Mouse (Mus musculus): Measurements from ENCODE around the gene Hmbs. TPM values are rescaled to one million over a fixed set of nuclear protein-coding genes. Genes with fewer than 3 reads are reported as not detected.
A peak's percentile ranks its signal among the peaks of the same experiment; 100 is the strongest.
"Not testable (repeated sequence)": the region's sequence is repeated elsewhere in the genome, so short reads cannot be mapped to it uniquely, and the experiment has no call there.

Gene Hmbs
- 71.4 and 73.7 TPM in 2 replicates for total RNA-seq (2017)

DNA sequence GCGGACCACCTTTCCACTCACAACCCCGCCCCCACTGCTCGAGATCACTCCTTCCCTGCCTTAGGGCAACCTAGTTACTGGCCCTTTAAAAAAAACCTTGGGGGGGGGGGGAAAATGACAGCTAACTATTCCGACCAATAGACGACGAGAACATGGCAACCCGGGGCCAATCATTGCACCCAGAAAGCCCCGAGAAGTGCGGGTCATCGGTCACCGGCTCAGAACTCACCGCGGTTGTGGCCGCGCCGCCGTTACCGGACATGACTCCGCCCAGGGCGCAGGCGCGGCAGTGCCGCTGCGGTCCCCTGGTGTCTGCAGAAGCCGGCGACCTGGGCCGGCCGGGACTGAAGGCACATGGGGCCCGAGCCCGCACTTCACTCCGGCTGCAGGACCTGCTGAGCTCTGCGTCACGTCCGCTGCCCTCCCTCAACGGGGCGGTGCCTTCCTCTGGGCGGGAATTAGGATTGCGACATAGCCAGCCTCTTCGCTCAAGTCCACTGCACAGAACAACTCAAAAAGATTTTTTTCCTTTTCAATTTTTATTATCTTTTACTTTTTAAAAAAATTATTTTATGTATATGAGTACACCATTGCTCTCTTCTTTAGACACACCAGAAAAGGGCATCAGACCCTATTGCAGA, at the start of gene Hmbs:
Gene Hmbs, minus strand, starts transcription at position 448 of the 641 bp plus-strand sequence.
- peak; percentile 79 for ATAC-seq (replicated peaks; ENCODE audit: low read depth, poor library complexity, severe bottlenecking)

DNA sequence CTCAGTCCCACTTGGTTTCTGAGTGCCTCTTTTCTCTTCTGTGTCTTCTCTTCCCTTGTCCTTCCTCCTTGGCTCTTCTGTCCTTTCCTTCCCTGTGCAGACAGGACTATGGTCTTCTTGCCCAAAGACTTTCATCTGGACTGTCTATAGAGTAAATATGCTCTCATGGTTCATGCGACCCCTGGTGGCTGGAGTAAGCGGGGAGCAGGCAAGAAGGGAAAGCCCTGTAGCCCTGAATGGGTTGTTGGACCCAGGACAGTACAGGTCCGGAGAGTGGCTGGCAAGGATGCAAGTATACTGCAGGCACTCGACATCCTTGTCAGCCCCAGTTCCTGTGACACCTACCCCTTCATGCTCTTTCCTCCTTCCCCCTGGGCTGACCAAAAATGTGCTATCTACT, 47.4 kb upstream of the Hmbs start:
- peak; percentile 84 for ATAC-seq (replicated peaks; ENCODE audit: low read depth, poor library complexity, severe bottlenecking)

DNA sequence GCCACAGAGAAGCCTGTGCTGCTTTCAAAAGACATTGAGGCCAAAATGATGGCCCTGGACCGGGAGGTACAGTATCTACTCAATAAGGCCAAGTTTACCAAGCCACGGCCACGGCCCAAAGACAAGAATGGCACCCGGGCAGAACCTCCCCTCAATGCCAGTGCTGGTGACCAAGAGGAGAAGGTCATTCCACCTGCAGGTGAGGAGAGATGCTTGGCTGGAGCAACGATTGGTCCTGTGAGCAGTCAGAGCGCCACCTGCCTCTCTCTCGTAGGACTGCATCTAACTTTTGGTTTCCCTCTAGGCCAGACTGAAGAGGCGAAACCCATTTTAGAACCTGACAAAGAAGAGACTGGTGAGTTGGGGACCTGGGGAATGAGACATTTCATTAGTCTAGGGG, 45.2 kb upstream of the Hmbs start:
- peak; percentile 83 for ATAC-seq (replicated peaks; ENCODE audit: low read depth, poor library complexity, severe bottlenecking)

DNA sequence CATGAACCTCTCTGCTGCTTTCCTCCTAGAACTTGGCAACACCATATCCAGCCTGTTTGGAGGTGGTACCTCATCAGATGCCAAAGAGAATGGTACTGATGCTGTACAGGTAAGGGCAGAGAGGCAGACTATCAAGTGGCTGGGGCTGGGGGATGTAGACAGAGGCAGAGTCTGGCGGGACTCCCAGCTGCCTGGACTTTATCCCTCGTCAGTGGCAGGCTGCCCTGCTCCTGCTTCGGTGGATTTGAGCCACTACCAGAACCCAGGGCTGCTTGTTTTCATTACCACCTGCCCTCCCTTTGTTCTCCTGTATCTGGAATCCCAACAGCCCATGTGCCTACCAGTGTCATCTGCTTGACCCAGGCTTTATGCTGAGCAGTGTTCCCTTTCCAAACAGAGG, 43.2 kb upstream of the Hmbs start:
- ATAC-seq (replicated peaks; ENCODE audit: low read depth, poor library complexity, severe bottlenecking), result no peak

DNA sequence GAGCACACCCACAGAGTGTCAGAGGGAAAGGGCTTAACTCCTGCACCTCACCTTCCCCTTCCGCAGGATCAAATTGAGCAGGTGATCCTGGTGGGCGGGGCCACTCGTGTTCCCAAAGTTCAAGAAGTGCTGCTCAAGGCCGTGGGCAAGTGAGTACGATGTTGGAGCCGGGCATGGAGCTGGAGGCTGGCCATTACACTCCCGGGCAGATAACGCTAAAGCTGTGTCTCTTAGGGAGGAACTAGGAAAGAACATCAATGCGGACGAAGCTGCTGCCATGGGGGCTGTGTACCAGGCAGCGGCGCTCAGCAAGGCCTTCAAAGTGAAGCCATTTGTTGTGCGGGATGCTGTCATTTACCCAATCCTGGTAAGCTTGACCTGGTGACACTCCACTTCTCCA, 40.6 kb upstream of the Hmbs start:
- no peak for ATAC-seq (replicated peaks; ENCODE audit: low read depth, poor library complexity, severe bottlenecking)

DNA sequence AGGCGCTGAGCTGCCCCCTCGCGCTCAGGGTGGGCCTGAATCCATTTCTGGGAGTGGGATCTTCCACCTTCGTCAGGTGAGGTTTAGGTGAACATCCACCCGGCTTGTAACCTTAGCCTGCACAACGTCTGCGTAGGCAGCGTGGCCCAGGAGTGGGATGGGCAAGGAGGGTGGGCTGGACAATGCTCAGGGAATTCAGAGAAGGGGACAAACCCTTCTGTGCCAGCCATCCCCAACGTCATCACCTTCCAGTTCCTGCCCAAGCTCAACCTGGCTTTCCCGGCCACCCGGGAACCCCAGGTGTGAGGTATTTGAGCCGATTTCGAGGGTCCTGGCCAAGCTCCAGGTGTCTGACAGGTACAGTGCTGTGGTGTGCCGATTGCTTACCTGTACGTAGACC, 35.8 kb upstream of the Hmbs start:
- no peak for ATAC-seq (replicated peaks; ENCODE audit: low read depth, poor library complexity, severe bottlenecking)

DNA sequence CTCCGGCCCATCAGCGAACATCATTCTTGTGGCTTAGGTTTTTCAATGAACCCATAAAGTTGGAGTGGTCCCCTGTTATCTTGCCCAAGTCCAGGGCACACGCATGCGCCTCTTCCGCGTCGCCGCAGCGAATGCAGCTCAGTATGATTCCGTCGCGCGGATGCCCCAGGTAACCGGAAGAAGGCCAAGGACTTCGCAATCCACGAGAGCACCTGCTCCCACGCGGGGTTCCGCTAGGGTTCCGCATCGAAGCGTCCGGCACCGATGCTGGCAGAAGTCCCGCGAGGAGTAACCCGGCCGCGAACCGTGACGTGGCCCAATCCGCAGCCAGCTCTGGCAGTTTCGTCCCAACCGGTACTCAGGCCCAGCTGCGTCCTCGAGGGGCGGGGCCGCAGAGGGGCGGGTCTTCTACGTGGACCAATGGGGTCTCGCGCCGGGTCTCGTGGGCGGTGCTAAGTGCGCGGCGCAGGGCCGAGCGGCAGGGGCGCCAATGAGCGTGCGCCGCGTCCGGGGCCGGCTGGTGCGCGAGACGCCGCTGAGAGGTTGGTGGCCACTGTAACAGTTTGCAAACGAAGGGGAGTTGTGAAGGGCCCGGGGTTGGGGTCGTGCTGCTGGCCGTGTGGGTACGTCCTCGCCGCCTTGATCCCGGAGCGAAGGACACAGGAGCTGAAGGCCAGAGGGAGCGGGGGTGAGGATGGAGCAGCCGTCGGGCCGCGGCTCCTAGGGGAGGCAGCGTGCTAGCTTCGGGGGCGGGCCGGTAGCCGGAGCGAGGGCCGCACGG, 35.2 kb upstream of the Hmbs start, which contains the start of gene Hyou1:
Gene Hyou1, plus strand, starts transcription at position 437 of the 781 bp plus-strand sequence.
- peak; percentile 96 for ATAC-seq (replicated peaks; ENCODE audit: low read depth, poor library complexity, severe bottlenecking)

DNA sequence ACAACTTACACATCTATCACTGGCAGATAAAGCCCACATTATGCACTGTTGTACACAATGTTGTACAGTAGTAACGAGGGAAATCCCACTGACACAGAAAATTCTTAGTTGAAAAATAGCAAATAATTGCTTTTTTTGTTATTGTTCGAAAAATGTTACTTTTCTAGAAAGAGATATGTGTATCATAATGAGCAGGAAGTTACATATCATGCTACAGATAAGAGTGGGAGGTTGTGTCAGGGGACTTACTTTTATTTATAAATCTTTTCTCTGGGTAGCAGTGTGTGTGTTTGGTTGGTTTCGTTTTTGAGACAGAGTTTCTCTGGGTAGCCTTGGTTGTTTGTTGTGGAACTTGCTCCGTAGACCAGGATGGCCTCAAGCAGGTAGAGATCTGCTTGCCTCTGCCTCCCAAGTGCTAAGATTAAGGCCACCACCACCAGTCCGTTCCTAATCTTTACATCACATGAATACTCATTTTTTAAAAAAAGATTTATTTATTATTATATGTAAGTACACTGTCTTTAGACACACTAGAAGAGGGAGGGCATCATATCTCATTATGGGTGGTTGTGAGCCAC, 34.2 kb upstream of the Hmbs start:
- ATAC-seq (replicated peaks; ENCODE audit: low read depth, poor library complexity, severe bottlenecking), result no peak

DNA sequence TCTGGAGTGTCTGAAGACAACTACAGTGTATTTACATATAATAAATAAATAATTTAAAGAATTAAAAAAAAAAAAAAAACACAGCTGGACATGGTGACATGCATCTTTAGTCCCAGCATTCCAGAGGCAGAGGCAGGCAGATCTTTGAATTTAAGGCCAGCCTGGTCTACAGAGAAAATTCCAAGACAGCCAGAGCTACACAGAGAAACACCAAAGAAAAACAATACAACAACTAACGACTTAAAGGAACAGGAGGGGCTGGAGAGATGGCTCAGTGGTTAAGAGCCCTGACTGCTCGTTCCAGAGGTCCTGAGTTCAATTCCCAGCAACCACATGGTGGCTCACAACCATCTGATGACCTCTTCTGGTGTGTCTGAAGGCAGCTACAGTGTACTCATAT, 33.3 kb upstream of the Hmbs start:
- not testable (repeated sequence) for ATAC-seq (replicated peaks; ENCODE audit: low read depth, poor library complexity, severe bottlenecking)

DNA sequence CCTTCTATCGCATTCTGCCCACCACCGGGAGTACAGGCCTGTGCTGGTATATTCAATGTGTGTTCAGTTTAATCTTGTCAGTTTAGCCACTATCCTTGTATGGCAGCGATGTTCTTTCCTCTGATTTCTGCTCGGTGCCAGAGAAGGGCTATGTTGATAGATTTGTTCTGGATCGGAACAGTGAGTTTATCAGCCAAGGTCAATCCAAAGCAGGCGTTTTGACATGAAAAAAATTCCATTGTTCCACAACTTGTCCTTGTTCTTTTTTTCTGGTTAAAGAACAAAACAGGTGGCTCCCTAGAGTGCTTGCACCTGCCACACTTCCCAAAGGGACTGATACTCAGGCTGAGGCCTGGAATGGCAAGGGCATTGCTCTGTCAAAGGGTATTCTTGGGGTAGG, 32.1 kb upstream of the Hmbs start:
- no peak for ATAC-seq (replicated peaks; ENCODE audit: low read depth, poor library complexity, severe bottlenecking)

DNA sequence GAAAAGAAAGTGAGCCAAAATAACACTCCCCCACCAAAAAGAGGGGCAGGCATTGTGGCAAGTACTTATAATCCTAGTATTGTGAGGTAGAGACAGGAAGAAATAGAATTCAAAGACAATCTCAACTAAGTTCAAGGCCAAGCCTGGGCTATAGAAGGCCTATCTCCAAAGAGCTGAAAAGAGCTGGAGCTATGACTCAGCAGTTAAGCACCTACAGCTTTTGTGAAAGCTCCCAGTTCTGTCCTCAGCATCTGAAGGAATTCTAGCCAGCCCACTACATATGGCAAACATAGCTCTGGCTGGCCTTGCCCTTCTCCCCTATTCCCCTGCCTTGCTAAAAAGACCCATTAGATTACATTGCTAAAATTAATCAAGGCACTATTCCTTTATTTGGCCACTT, 29.4 kb upstream of the Hmbs start:
- ATAC-seq (replicated peaks; ENCODE audit: low read depth, poor library complexity, severe bottlenecking), result no peak

DNA sequence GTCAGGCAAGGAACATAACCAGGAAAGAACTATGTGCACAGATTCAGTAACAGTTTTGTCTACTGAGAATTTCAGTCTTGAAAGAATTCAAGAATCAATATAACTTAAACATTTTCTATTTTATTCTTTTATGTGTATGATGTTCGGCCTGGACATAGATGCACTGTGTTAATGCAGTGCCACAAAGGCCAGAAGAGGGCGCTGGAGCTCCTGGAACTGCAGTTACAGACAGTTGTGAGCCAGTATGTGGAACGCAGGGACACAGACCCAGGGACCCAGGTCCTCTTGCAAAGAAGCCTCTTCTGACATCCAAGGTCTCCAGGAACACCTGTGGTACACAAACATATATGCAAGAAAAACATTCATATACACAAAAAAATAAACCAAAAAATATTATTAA, 20.5 kb upstream of the Hmbs start:
- ATAC-seq (replicated peaks; ENCODE audit: low read depth, poor library complexity, severe bottlenecking), result no peak

DNA sequence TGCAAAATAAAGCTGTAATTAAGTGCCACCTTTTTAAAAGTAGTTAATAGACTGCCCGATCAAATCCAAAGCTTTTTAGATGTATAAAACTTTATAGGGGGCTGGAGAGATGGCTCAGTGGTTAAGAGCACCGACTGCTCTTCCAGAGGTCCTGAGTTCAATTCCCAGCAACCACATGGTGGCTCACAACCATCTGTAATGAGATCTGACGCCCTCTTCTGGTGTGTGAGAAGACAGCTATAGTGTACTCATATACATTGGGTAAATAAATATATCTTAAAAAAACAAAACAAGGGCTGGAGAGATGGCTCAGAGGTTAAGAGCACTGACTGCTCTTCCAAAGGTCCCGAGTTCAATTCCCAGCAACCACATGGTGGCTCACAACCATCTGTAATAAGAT, 17.9 kb upstream of the Hmbs start:
- ATAC-seq (replicated peaks; ENCODE audit: low read depth, poor library complexity, severe bottlenecking), result not testable (repeated sequence)

DNA sequence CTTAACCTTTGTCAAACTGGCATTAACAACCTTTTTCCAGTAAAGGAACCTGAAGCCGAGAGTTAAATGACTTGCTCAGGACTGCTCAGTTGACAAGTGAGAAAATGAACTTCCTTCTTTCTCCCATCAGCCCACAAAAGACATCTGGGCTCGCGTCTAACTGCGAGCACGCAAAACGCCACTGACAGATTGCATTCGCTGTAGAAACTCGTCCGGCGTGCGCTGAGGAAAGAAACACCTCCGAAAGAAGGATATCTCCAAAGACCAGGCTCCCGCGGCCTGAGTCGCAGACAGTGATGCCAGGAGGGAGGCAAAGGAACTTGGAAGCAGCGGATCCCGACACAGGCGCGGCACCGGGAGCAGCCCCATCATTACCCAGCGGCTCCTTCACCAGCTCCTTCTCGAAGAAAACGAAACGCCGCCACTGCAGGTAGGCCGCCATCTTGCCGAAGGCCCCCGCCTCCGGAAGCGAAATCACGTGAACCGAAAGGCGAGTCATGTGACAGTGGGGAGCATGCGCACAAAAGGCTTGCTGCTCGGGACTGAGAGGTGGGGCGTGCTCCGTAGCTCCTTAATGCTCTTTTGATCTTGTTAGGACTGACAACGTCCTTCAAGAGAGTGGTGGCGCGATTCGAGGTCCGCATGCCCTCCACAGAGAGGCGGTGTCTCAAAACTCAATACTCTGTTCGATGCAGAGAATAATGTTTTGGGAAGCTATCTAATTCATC, 17.3 kb upstream of the Hmbs start, which contains the start of gene Vps11:
Gene Vps11, minus strand, starts transcription at position 481 of the 728 bp plus-strand sequence.
- peak; percentile 92 for ATAC-seq (replicated peaks; ENCODE audit: low read depth, poor library complexity, severe bottlenecking)

DNA sequence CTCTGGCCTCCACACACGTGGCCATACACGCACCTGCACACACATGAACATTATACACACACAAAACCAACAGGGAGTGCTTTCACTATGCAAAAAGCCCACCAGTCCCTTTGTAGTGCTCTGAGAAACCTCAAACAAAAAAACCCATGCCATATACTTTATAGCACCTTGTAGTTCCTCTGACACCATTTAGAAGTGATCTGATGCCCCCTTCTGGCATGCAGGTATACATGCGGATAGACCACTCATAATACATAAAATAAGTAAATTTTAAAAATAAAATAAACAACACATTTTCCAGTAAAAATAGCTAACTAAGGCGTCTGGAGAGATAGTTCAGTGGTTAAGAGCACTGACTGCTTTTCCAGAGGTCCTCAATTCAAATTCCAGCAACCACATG, 13.2 kb upstream of the Hmbs start:
- peak; percentile 64 for ATAC-seq (replicated peaks; ENCODE audit: low read depth, poor library complexity, severe bottlenecking)

DNA sequence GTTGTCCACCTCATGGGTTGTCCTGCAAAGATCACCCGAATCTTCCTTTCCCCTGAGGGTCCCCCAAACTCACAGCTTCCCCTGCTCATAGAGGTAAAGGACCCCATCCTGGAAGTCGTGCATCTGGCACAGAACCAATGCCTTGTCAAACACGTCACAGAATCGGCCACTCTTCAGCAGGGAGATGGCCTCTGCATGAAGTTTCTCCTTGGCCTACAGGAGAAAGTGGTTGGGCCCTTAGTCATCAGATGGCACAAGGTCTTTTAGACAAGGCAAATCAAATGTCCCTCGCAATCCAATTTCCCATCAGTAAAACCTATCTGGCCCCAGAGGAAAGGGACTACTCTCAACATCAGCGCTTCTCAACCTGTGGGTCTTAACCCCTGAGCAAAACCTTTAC, 9.1 kb upstream of the Hmbs start:
- no peak for ATAC-seq (replicated peaks; ENCODE audit: low read depth, poor library complexity, severe bottlenecking)

DNA sequence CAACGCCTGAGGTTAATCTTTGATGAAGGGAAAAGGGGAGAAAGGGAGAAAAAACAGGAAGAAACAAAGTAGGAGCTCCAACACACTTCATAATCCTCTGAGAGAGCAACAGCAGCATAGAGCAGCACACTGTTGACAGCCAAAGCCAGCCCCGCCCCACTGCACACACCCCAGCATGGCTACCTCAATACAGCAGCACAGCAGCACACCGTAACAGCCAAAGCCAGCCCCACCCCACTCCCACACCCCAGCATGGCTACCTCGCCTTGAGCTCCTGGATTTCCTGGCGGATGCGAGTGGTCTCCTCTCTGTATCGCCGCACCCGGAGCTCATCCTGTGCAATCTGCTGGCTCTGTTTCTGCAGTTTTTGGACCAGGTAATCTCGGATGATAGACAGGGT, 8.3 kb upstream of the Hmbs start:
- ATAC-seq (replicated peaks; ENCODE audit: low read depth, poor library complexity, severe bottlenecking), result no peak

DNA sequence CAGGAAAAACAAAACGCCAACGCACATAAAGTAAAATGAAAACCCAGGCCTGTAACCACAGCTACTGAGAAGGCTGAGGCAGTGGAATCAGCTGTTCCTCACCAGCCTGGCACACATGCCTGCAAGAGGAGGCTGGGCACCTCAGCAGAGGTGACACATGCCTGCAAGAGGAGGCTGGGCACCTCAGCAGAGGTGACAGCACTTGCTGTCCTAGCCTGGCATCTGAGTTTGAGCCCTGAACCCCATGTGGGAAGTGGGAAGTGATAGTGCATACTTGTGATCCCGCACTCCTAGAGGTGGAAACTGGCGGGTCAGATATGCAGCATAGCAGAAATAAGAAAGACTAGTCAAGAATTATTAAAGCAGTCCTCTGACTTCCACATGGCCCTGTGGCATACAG, 7.4 kb upstream of the Hmbs start:
- no peak for ATAC-seq (replicated peaks; ENCODE audit: low read depth, poor library complexity, severe bottlenecking)

DNA sequence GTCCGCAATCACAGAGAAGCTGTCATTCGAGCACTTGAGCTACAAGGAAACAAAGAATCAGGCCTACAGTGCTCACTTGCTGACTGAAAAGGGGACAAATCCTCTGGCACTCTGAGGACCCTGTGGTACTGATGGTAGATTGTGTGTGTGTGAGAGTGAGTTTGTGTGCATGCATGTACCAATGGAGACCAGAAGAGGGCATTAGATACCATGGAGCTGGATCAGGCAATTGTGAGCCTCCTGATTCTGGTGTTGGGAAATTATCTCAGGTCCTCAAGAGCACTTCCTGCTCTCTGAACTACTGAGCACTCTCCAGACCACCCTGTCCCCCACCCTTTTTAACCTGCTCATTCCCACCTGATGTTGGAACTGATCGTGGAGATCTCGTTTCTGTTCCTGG, 4.5 kb upstream of the Hmbs start:
- no peak for ATAC-seq (replicated peaks; ENCODE audit: low read depth, poor library complexity, severe bottlenecking)

DNA sequence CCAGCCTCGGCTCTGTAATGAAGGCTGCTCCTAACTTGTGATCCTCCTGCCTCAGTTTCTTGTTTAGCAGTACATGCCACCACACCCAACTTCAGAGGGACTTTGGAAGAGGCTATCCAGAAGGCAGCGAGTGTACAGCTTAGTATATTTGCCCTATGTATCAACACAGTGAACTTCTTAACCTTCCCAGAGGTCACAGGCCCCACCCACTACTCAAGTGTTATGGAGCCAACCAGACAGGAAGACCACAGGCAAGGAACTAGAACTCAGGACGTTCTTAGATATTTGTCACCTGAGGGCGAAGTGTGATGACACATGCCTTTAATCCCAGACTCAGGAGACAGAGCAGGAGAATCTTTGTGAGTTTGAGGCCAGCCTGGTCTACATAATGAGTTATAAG, 3.6 kb upstream of the Hmbs start:
- no peak for ATAC-seq (replicated peaks; ENCODE audit: low read depth, poor library complexity, severe bottlenecking)

DNA sequence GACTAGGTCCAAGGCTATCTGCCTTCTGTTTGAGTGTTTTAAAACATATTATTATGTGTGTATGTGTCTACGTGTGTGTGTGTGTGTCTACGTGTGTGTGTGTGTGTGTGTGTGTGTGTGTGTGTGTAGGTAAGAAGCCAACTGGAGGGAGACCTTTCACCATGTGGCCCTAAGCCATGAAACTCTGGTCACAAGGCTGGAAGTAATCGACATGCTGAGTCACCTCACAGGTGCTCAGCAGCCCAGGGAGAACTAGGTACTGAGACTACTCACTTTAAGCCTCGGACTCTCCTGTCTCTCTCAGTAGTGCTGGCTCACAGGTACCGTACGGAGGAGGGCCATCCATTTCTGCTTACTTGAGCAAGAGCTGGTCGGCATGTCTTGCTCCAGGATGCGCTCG, 3.1 kb upstream of the Hmbs start:
- ATAC-seq (replicated peaks; ENCODE audit: low read depth, poor library complexity, severe bottlenecking), result no peak

All from common myeloid progenitor, adult 5-6 weeks (primary cell).